Mouse (Mus musculus): Measurements from ENCODE around the gene Bag1. TPM values are rescaled to one million over a fixed set of nuclear protein-coding genes. Genes with fewer than 3 reads are reported as not detected.

The Bag1 gene
- polyA plus RNA-seq (2017; shearing (Covaris generic)), result 153 TPM

GRCm38 (mm10) chr4:40948160-40948708 lies at the start of gene Bag1, which contains the start of gene Chmp5:
Bag1 (minus strand) TSS chr4:40948294.
Chmp5 (plus strand) TSS chr4:40948407.

GRCm38 (mm10) chr4:40970842-40971701 lies 23.0 kb upstream of the Bag1 start, which contains the start of gene Nfx1:
Nfx1 (plus strand) TSS chr4:40970906.

GRCm38 (mm10) chr4:40919785-40920184 lies 28.3 kb downstream of the Bag1 start, which contains the start of gene Spink4:
Spink4 (plus strand) TSS chr4:40920052.

Other genes with a start within 250 kb of the Bag1 start
- gene Aptx, start 245.1 kb downstream of the Bag1 start, polyA plus RNA-seq (2017; shearing (Covaris generic)), result 21.2 TPM
- 812 TPM for gene Dnaja1, start 226.1 kb downstream of the Bag1 start, polyA plus RNA-seq (2017; shearing (Covaris generic))
- gene Smu1, start 190.4 kb downstream of the Bag1 start, polyA plus RNA-seq (2017; shearing (Covaris generic)), result 93.8 TPM
- 121 TPM for gene B4galt1, start 94.3 kb downstream of the Bag1 start, polyA plus RNA-seq (2017; shearing (Covaris generic))
- gene Spink4, start 28.2 kb downstream of the Bag1 start, polyA plus RNA-seq (2017; shearing (Covaris generic)), result not detected
- gene Chmp5, start 113 bp upstream of the Bag1 start, polyA plus RNA-seq (2017; shearing (Covaris generic)), result 52.9 TPM
- 113 TPM for gene Nfx1, start 22.6 kb upstream of the Bag1 start, polyA plus RNA-seq (2017; shearing (Covaris generic))
- gene Aqp7, start 99.8 kb upstream of the Bag1 start, polyA plus RNA-seq (2017; shearing (Covaris generic)), result not detected
- gene Aqp3, start 149.9 kb upstream of the Bag1 start, polyA plus RNA-seq (2017; shearing (Covaris generic)), result 9.4 TPM
- gene Nol6, start 176.2 kb upstream of the Bag1 start, polyA plus RNA-seq (2017; shearing (Covaris generic)), result 33.1 TPM
- 75.8 TPM for gene Ube2r2, start 187.4 kb upstream of the Bag1 start, polyA plus RNA-seq (2017; shearing (Covaris generic))